Mouse (Mus musculus): Measurements from ENCODE around the gene Jarid2. TPM values are rescaled to one million over a fixed set of nuclear protein-coding genes. Genes with fewer than 3 reads are reported as not detected.

The Jarid2 gene
- polyA plus RNA-seq, 1 experiment = 0.74 TPM

GRCm38 (mm10) chr13:44912851-44913250 lies 183.6 kb downstream of the Jarid2 start:
- Histone ChIP-seq H3K27me3 (ENCODE audit: control insufficient read depth) (no peaks in the 10 kb centered on the region), H3K36me3 (ENCODE audit: control insufficient read depth) (peaks cover 95% of the 10 kb centered on the region), H3K4me1 (ENCODE audit: control insufficient read depth) (peaks cover 36% of the 10 kb centered on the region), H3K9me3 (ENCODE audit: control insufficient read depth, low read length) (no peaks in the 10 kb centered on the region), H3K4me3 (replicated peaks) (no peak overlapping the region)
- TF ChIP-seq TAL1 (IDR thresholded peaks at IDR 0.05; ENCODE audit: low read length) (no peak), GATA1 (IDR thresholded peaks at IDR 0.05; ENCODE audit: low read length) (no peak)

GRCm38 (mm10) chr13:44913560-44913959 lies 184.3 kb downstream of the Jarid2 start:
- TF ChIP-seq TAL1 (IDR thresholded peaks at IDR 0.05; ENCODE audit: low read length) = no peak
- no peak for TF ChIP-seq GATA1 (IDR thresholded peaks at IDR 0.05; ENCODE audit: low read length)
- peaks cover 36% of the 10 kb centered on the region for H3K4me1 ChIP-seq (ENCODE audit: control insufficient read depth)
- H3K27me3 ChIP-seq (ENCODE audit: control insufficient read depth) = no peaks in the 10 kb centered on the region
- peaks cover 96% of the 10 kb centered on the region for H3K36me3 ChIP-seq (ENCODE audit: control insufficient read depth)
- H3K9me3 ChIP-seq (ENCODE audit: control insufficient read depth, low read length) = no peaks in the 10 kb centered on the region
- H3K4me3 ChIP-seq (replicated peaks) = no peak overlapping the region

- H3K27me3 ChIP-seq (ENCODE audit: control insufficient read depth) = no peaks in the 10 kb centered on the region
- TF ChIP-seq TAL1 (IDR thresholded peaks at IDR 0.05; ENCODE audit: low read length) = no peak
- TF ChIP-seq GATA1 (IDR thresholded peaks at IDR 0.05; ENCODE audit: low read length) = no peak
- H3K4me1 ChIP-seq (ENCODE audit: control insufficient read depth) = peaks cover 32% of the 10 kb centered on the region
- H3K9me3 ChIP-seq (ENCODE audit: control insufficient read depth, low read length) = no peaks in the 10 kb centered on the region
- H3K4me3 ChIP-seq (replicated peaks) = no peak overlapping the region
- peaks cover 96% of the 10 kb centered on the region for H3K36me3 ChIP-seq (ENCODE audit: control insufficient read depth)
These were observed 186.1 kb downstream of the Jarid2 start for GRCm38 (mm10) chr13:44915382-44915781.

GRCm38 (mm10) chr13:44915945-44916344 lies 186.7 kb downstream of the Jarid2 start:
- Histone ChIP-seq H3K4me3 (replicated peaks) (no peak overlapping the region), H3K27me3 (ENCODE audit: control insufficient read depth) (no peaks in the 10 kb centered on the region), H3K36me3 (ENCODE audit: control insufficient read depth) (peaks cover 95% of the 10 kb centered on the region), H3K9me3 (ENCODE audit: control insufficient read depth, low read length) (no peaks in the 10 kb centered on the region), H3K4me1 (ENCODE audit: control insufficient read depth) (peaks cover 27% of the 10 kb centered on the region)
- TF ChIP-seq GATA1 (IDR thresholded peaks at IDR 0.05; ENCODE audit: low read length) = no peak
- TF ChIP-seq TAL1 (IDR thresholded peaks at IDR 0.05; ENCODE audit: low read length) = no peak

- no peaks in the 10 kb centered on the region for H3K27me3 ChIP-seq (ENCODE audit: control insufficient read depth)
- H3K9me3 ChIP-seq (ENCODE audit: control insufficient read depth, low read length) = no peaks in the 10 kb centered on the region
- no peak overlapping the region for H3K4me3 ChIP-seq (replicated peaks)
- no peak for TF ChIP-seq GATA1 (IDR thresholded peaks at IDR 0.05; ENCODE audit: low read length)
- no peak for TF ChIP-seq TAL1 (IDR thresholded peaks at IDR 0.05; ENCODE audit: low read length)
- H3K4me1 ChIP-seq (ENCODE audit: control insufficient read depth) = peaks cover 21% of the 10 kb centered on the region
- peaks cover 96% of the 10 kb centered on the region for H3K36me3 ChIP-seq (ENCODE audit: control insufficient read depth)
These were observed 187.9 kb downstream of the Jarid2 start for GRCm38 (mm10) chr13:44917202-44917601.

DNA sequence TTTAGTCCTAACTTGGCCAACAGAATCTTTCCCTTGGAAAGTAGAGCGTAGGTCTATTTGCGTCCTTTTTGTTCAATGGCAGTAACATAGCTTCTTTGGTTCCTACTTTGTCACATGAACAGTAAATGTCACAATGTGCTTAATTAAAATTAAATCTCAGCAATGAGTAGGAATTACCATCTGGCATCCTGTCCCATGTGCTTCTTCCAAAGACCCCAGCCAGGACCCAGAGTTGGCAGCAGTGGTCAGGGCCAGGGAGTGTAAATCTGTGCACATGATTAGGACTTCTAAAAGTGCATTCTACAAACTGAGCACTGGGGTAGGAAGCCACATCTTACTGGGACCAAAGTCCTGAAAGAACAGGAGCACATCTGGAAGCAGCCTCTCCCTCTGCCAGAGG lies 189.0 kb downstream of the Jarid2 start:
- Histone ChIP-seq H3K27me3 (ENCODE audit: control insufficient read depth) (no peaks in the 10 kb centered on the region), H3K4me1 (ENCODE audit: control insufficient read depth) (peaks cover 21% of the 10 kb centered on the region), H3K9me3 (ENCODE audit: control insufficient read depth, low read length) (no peaks in the 10 kb centered on the region), H3K36me3 (ENCODE audit: control insufficient read depth) (peaks cover 95% of the 10 kb centered on the region), H3K4me3 (replicated peaks) (no peak overlapping the region)
- no peak for TF ChIP-seq TAL1 (IDR thresholded peaks at IDR 0.05; ENCODE audit: low read length)
- no peak for TF ChIP-seq GATA1 (IDR thresholded peaks at IDR 0.05; ENCODE audit: low read length)

GRCm38 (mm10) chr13:44921095-44921494 lies 191.8 kb downstream of the Jarid2 start:
- TF ChIP-seq TAL1 (IDR thresholded peaks at IDR 0.05; ENCODE audit: low read length) (no peak), GATA1 (IDR thresholded peaks at IDR 0.05; ENCODE audit: low read length) (no peak)

GRCm38 (mm10) chr13:44921721-44922120 lies 192.4 kb downstream of the Jarid2 start:
- Histone ChIP-seq H3K36me3 (ENCODE audit: control insufficient read depth) (peaks cover 82% of the 10 kb centered on the region), H3K9me3 (ENCODE audit: control insufficient read depth, low read length) (no peaks in the 10 kb centered on the region), H3K4me3 (replicated peaks) (no peak overlapping the region), H3K27me3 (ENCODE audit: control insufficient read depth) (no peaks in the 10 kb centered on the region), H3K4me1 (ENCODE audit: control insufficient read depth) (no peaks in the 10 kb centered on the region)
- TF ChIP-seq GATA1 (IDR thresholded peaks at IDR 0.05; ENCODE audit: low read length) (no peak), TAL1 (IDR thresholded peaks at IDR 0.05; ENCODE audit: low read length) (no peak)

More at GRCm38 (mm10) chr13:44921095-44921494, 191.8 kb downstream of the Jarid2 start:
- peaks cover 88% of the 10 kb centered on the region for H3K36me3 ChIP-seq (ENCODE audit: control insufficient read depth)
- H3K9me3 ChIP-seq (ENCODE audit: control insufficient read depth, low read length) = no peaks in the 10 kb centered on the region
- no peak overlapping the region for H3K4me3 ChIP-seq (replicated peaks)
- peaks cover 4% of the 10 kb centered on the region for H3K4me1 ChIP-seq (ENCODE audit: control insufficient read depth)
- no peaks in the 10 kb centered on the region for H3K27me3 ChIP-seq (ENCODE audit: control insufficient read depth)

DNA sequence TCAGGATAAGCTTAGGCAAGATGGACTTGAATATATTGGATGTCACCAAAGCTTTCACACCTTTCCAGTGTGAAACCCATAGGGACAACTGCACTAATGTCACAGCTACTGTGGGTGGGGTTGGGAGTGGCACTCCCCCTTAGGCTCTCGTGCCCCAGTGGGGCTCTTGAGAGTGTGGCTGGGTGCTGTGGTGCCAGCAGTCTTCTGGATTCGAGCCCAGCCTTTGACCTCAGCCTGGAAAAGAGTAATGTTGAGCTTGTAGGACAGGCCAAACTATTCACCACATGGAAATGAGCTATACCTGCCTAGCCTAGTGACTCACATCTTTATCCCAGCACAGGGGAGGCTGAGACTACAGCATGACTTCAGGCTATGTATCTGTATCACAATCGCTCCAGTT lies 194.8 kb downstream of the Jarid2 start:
- TF ChIP-seq TAL1 (IDR thresholded peaks at IDR 0.05; ENCODE audit: low read length) (no peak), GATA1 (IDR thresholded peaks at IDR 0.05; ENCODE audit: low read length) (no peak)
- H3K9me3 ChIP-seq (ENCODE audit: control insufficient read depth, low read length) = no peaks in the 10 kb centered on the region
- H3K36me3 ChIP-seq (ENCODE audit: control insufficient read depth) = peaks cover 65% of the 10 kb centered on the region
- no peaks in the 10 kb centered on the region for H3K27me3 ChIP-seq (ENCODE audit: control insufficient read depth)
- H3K4me1 ChIP-seq (ENCODE audit: control insufficient read depth) = no peaks in the 10 kb centered on the region
- no peak overlapping the region for H3K4me3 ChIP-seq (replicated peaks)

DNA sequence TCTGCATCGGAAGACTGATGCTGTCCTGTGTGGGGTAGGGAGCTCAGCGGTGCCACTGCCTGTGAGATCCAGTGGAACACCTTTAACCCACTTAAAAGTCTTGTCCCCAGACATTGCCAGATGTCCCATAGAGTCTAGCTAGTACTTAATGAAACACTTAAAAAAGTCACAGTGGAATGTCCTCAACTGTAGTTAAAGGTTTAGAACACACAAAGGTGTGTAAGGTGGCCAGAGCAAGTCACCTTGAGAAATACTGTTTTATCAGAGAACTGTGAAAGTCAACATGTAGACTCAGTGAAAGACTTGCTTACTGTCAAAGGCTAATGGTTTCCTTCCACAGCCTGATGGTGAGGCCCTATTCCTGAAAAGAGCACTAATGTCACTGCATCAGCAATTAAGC lies 195.9 kb downstream of the Jarid2 start:
- TF ChIP-seq TAL1 (IDR thresholded peaks at IDR 0.05; ENCODE audit: low read length) = no peak
- TF ChIP-seq GATA1 (IDR thresholded peaks at IDR 0.05; ENCODE audit: low read length) = no peak
- Histone ChIP-seq H3K9me3 (ENCODE audit: control insufficient read depth, low read length) (no peaks in the 10 kb centered on the region), H3K36me3 (ENCODE audit: control insufficient read depth) (peaks cover 59% of the 10 kb centered on the region), H3K4me3 (replicated peaks) (no peak overlapping the region), H3K4me1 (ENCODE audit: control insufficient read depth) (no peaks in the 10 kb centered on the region), H3K27me3 (ENCODE audit: control insufficient read depth) (no peaks in the 10 kb centered on the region)

All from erythroblast, embryonic 14.5 days (primary cell).